Mouse (Mus musculus) myocyte (in vitro differentiated cells): ENCODE results near the gene Supt3.

Source experiments
- CEBPB ChIP-seq: IDR thresholded peaks from 2 replicates; pipeline ENCODE4 v1.6.1; 2011; ENCODE audit warnings: mild to moderate bottlenecking, moderate library complexity; ENCODE audit not compliant: poor library complexity, insufficient read depth, severe bottlenecking
- E2F4 ChIP-seq: IDR thresholded peaks from one replicate; pipeline ENCODE4 v1.6.1; 2011; ENCODE audit warnings: mild to moderate bottlenecking, control low read depth, moderate library complexity; ENCODE audit not compliant: insufficient read depth
- POLR2AphosphoS2 ChIP-seq: IDR thresholded peaks from one replicate; pipeline ENCODE4 v1.6.1; 2011; ENCODE audit warnings: low read depth, control low read depth; ENCODE audit not compliant: insufficient read length
- TCF12 ChIP-seq: IDR thresholded peaks from one replicate; pipeline ENCODE4 v1.6.1; 2011; ENCODE audit warnings: mild to moderate bottlenecking, control low read depth; ENCODE audit not compliant: poor library complexity, insufficient read depth, severe bottlenecking

DNA sequence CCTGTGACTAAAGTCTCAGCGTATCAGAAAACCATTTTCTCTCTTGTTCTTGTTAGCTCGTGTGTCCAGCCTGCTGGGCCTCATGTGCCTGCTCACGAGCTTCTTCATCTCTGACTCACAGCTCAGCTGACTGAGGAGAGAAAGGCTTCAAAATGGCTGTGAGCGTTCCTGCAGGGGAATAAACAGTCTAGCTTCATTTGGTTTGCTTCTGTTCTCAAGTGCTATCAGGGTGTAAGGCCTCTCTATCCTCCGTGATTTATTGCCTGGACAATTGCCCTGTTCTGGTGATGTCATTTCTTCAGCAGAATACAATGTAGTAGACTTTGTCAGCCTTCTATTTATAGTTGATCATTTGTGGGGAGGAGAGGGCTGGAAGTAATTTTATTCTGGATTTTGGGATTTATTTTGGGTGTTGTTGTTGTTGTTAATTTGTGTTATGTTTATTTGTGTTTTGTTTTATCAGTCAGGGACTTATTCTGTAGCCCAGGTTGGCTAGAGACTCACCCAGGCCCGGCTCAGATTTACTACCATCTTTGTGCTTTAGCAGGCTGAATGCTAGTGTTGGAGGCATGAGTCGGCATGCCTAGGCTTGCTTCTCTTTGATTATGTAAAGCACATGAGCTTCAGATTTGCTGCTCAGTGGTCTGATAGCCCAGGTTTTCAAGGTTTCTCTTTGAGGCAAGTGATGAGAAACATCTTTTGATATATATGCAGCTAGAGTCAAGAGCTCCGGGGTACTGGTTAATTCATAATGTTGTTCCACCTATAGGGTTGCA is 243.4 kb downstream of the Supt3 start:
- TF ChIP-seq POLR2AphosphoS2 = no peak
- TF ChIP-seq TCF12 = no peak
- TF ChIP-seq CEBPB = no peak
- no peak for TF ChIP-seq E2F4
